Mouse (Mus musculus) regulatory T cell (primary cell): ENCODE measurements around the gene Fgfr2.
"Not testable (repeated sequence)": the region's sequence is repeated elsewhere in the genome, so short reads cannot be mapped to it uniquely, and the experiment has no call there.

Experiments used
- in situ Hi-C: fragments of 300-600 bp; cut with MboI, MseI; formaldehyde crosslinking; loops from one replicate; pipeline ENCODE4 v1.15.1; 2025; ENCODE audit warnings: high pct_unique_total_duplicates

Fgfr2 gene

GRCm38 (mm10) chr7:132673931-132674755 lies 449.0 kb downstream of the Fgfr2 start:
- in situ Hi-C loops: no loop called here

GRCm38 (mm10) chr7:132672481-132672959 lies 450.6 kb downstream of the Fgfr2 start:
- in situ Hi-C loops: no loop called here

- in situ Hi-C loops: no loop called here
Measured at GRCm38 (mm10) chr7:132670863-132671165, 452.3 kb downstream of the Fgfr2 start.

GRCm38 (mm10) chr7:132669999-132670862 lies 452.9 kb downstream of the Fgfr2 start:
- in situ Hi-C loops: no loop called here

- in situ Hi-C loops: no loop called here
Measured at GRCm38 (mm10) chr7:132668604-132669003, 454.5 kb downstream of the Fgfr2 start.

- in situ Hi-C loops: no loop called here
Measured at GRCm38 (mm10) chr7:132666516-132666915, 456.6 kb downstream of the Fgfr2 start.

- in situ Hi-C loops: no loop called here
Measured at GRCm38 (mm10) chr7:132665664-132666382, 457.3 kb downstream of the Fgfr2 start.

GRCm38 (mm10) chr7:132664815-132665214 lies 458.3 kb downstream of the Fgfr2 start:
- in situ Hi-C loops: no loop called here

- in situ Hi-C loops: not testable (repeated sequence)
Measured at GRCm38 (mm10) chr7:132662831-132663230, 460.3 kb downstream of the Fgfr2 start.

GRCm38 (mm10) chr7:132659633-132660032 lies 463.5 kb downstream of the Fgfr2 start:
- in situ Hi-C loops: loop anchor here (5.0 kb wide), 1 partner anchor 78 kb away; no protein-coding TSS in a partner anchor

GRCm38 (mm10) chr7:132658688-132659087 lies 464.5 kb downstream of the Fgfr2 start:
- in situ Hi-C loops: loop anchor here (5.0 kb wide), 1 partner anchor 79 kb away; no protein-coding TSS in a partner anchor

GRCm38 (mm10) chr7:132658058-132658450 lies 465.1 kb downstream of the Fgfr2 start:
- in situ Hi-C loops: loop anchor here (5.0 kb wide), 1 partner anchor 79 kb away; no protein-coding TSS in a partner anchor

GRCm38 (mm10) chr7:132657371-132658057 lies 465.6 kb downstream of the Fgfr2 start:
- in situ Hi-C loops: loop anchor here (5.0 kb wide), 1 partner anchor 80 kb away; no protein-coding TSS in a partner anchor

GRCm38 (mm10) chr7:132656548-132656947 lies 466.6 kb downstream of the Fgfr2 start:
- in situ Hi-C loops: loop anchor here (5.0 kb wide), 1 partner anchor 81 kb away; no protein-coding TSS in a partner anchor

- in situ Hi-C loops: loop anchor here (5.0 kb wide), 1 partner anchor 81 kb away; no protein-coding TSS in a partner anchor
Measured at GRCm38 (mm10) chr7:132656075-132656474, 467.1 kb downstream of the Fgfr2 start.

GRCm38 (mm10) chr7:132654412-132654811 lies 468.7 kb downstream of the Fgfr2 start:
- in situ Hi-C loops: loop anchor here (5.0 kb wide), 3 partner anchors 163 to 348 kb away; no protein-coding TSS in a partner anchor

- in situ Hi-C loops: no loop called here
Measured at GRCm38 (mm10) chr7:132646514-132646913, 476.6 kb downstream of the Fgfr2 start.

- in situ Hi-C loops: no loop called here
Measured at GRCm38 (mm10) chr7:132644605-132645279, 478.4 kb downstream of the Fgfr2 start.

- in situ Hi-C loops: no loop called here
Measured at GRCm38 (mm10) chr7:132641606-132642005, 481.5 kb downstream of the Fgfr2 start.

- in situ Hi-C loops: no loop called here
Measured at GRCm38 (mm10) chr7:132640946-132641345, 482.2 kb downstream of the Fgfr2 start.
